Mouse (Mus musculus): ENCODE data around the gene Hist2h2be.

DNA sequence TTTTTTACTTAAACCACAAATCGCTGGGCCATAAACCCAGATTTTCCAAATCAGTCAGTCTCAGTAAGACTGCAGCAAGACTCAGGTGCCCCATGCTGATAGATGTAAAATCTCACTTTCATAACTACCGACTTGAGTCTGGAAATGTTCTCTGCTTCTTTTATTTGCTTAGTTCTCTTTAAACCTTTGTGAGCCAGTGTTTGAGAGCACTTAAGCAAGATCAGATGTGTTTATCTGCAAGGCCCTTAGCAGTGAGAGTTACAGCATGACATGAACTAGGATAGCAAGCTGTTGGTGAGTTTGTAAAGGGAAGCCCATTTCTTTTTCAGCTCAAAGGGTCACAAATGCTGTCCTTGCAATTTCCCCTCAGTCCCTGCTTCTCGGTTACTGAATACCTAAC lies 36.3 kb downstream of the Hist2h2be start:
- TF ChIP-seq TAL1 (IDR thresholded peaks at IDR 0.05; ENCODE audit: low read length) (no peak), GATA1 (IDR thresholded peaks at IDR 0.05; ENCODE audit: low read length) (no peak)
